Mouse (Mus musculus): ENCODE measurements around the gene Nans.

DNA sequence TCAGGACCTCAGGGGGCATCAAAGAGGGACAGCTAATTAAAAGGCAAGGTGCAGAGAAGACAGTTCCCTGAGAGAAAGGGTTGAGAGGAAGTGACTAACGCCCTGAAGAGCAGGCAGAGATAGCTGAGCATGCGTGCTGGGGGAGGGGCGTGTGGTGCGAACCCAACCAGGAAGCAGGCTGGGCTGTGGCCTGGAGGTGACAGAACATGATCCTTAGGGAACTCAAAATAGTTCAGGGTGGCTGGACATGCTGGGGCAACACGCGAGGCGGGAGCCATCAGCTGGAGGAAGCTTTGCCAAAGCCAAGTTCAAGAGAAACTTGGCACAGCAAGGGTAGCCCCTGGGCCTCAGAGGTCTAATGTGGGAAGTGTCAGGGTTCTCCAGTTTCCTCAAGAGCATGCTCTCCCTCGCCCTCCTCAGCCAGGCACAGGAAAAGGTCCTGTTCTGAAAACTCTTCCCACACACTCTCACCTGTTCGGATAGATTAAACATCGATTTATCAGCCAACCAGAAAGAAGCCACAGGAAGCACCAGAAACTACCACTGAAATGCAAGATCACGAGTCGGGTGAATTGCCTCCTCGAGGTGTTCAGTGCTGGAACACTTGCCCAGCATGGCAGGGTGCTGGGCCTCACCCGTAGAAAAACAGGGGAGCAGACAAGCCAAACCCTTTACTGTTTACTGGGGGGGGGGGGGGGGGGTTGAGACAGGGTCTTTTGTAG, 3.2 kb upstream of the Nans start:
- no peak for TF ChIP-seq CTCF (IDR thresholded peaks at IDR 0.05; ENCODE audit: low read depth)
- TF ChIP-seq EP300 (IDR thresholded peaks at IDR 0.05; ENCODE audit: low read depth): no peak
